Mouse (Mus musculus) brain, embryonic 18.5 days (tissue): Measurements from ENCODE around the gene Ttc9c.
"Not testable (repeated sequence)": the region's sequence is repeated elsewhere in the genome, so short reads cannot be mapped to it uniquely, and the experiment has no call there.

Experiments
- DNase-seq: peaks from one replicate; pipeline ENCODE4 v3.0.0-alpha.2; 2012; ENCODE audit warnings: low read depth, low spot score

Ttc9c gene

DNA sequence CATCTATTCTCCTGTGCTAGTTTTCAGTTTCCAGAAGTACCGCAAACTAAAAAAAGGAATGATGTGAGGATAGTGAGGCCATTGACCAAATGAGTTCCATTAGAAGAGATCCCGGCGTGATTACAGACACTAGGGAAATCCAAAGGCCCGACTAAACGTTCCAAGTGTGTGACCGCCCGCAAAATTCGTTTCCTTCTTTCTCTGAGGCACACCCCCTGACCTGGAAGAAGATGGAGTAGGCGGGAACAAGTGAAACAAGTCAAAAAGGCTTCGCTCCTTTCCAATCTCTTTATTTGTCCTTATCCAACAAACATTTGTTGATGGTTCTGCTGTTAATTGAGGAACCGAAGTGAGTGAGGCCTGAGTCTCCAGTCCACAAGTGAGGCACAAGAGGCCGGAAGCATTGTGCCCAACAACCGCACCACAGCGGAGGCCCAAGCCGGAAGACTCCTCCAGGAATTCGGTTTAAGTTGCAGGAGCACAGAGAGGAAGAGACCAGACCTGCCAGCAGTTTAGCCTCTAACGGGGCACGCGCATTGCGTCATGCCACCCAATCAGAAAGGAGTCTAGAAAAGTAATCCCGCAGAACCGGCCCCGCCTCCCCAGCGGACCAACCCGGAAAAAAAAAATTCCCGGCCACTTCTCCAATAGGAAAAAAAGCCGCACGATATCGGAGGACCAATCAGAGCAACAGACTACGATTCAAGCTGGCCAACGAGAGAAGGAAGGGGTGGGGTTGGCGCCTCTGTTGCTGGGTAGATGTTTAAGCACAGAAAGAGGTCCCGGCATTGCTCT lies at the start of gene Ttc9c:
TSS of gene Ttc9c (minus strand) at position 533 of the 795 bp plus-strand sequence.
- peak; percentile 99 for DNase-seq

GRCm38 (mm10) chr19:8864265-8864664 lies 45.1 kb upstream of the Ttc9c start:
- no peak for DNase-seq

DNA sequence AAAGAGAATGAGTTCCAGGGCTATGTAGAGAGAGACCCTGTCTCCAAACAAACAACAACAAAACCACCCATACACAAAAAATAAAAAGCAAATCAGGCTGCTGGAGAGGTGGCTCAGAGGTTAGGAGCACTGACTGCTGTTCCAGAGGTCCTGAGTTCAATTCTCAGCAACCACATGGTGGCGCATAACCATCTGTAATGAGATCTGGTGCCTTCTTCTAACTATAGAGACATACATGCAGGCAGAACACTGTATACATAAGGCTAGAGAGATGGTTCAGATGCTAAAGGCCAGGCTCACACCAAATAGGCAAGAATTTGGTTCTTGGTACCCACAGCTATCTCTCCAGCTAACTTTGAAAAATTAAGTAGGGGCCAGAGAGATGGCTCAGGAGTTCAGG lies 39.9 kb upstream of the Ttc9c start:
- no peak for DNase-seq

- no peak for DNase-seq
Measured at GRCm38 (mm10) chr19:8857689-8858088, 38.6 kb upstream of the Ttc9c start.

DNA sequence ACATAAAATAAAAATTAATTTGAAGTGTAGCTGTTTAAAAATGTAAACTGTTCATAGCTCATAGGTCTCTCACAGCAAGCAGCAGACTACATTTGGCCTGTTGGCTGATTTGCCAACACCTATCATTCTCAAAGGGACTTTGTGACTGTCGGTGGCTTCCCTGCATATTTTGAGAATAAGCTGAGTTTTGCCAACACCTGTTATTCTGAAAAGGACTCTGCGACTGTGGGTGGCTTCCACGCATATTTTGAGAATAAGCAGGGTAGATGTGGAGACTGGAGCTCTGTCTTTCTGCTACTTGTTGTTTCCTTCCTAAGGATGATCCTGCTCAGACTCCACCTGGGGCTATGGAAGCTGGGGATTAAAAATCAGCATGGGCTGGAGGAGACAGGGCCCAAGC lies 34.0 kb upstream of the Ttc9c start:
- DNase-seq: no peak

GRCm38 (mm10) chr19:8852236-8852928 lies 33.2 kb upstream of the Ttc9c start:
- no peak for DNase-seq

- DNase-seq: no peak
Measured at GRCm38 (mm10) chr19:8851639-8852038, 32.5 kb upstream of the Ttc9c start.

DNA sequence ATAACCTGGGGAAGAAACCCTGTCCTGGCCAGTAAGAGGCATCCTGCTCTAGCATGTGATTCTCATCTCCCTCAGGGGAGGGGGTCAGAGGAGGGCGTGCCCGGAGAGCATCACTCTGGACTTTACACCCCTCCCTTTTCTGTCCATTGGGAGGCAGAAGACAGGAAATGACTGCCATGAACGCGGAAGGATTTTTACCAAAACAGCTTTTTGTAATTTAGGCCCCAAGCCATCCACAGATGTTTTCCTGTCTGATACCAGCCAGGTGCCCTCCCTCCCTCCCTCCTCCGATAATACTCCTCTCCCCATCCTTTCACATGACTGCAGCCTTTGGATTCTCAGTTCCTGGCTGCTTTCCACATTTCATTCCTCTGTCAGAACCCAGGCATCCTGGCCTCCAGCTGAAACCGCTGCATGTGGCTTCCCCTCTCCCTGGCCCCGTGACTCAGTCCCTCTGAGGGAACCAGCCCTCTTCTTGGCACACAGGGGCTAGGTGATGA lies 31.3 kb upstream of the Ttc9c start, which contains the start of gene Lrrn4cl:
TSS of gene Lrrn4cl (plus strand) at position 367 of the 500 bp plus-strand sequence.
- DNase-seq: no peak

DNA sequence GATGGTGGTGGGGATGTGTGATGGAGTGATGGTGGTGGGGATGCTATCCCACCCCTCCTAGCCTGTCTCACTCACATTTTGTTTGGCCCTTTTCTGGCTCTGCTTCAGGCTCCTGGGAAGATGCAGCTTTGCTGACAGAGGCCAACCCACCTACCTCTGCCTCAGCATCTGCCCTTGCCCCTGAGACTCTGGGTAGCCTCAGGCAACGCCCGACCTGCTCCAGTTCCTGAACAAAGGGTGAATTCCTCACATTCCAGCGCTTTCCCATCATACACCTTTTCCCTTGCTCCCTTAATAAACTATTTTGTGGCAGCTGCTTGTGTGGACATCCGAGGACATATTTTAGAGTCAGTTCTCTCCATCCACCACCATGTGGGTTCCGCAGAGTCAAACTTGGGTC lies 29.2 kb upstream of the Ttc9c start:
- no peak for DNase-seq

- DNase-seq: no peak
Measured at GRCm38 (mm10) chr19:8844371-8845129, 25.4 kb upstream of the Ttc9c start.

DNA sequence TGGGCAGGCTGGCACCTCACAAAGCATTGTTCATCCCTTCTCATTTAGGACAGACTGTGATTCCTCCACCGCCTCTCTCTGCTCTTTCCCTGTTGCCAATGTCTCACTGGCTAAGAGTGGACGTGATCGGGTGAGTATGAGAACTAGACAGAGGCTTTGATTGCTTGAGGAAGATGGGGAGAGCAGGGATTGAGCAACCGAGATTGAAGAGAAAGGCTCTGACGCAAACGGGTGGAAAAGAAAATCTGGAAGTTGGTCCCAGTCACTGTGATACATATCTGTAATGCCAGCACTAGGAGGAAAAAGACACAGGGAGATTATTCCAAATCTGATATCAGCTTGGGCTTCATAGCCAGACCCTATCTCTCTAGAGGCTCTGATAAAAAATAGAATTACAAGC lies 23.8 kb upstream of the Ttc9c start:
- no peak for DNase-seq

DNA sequence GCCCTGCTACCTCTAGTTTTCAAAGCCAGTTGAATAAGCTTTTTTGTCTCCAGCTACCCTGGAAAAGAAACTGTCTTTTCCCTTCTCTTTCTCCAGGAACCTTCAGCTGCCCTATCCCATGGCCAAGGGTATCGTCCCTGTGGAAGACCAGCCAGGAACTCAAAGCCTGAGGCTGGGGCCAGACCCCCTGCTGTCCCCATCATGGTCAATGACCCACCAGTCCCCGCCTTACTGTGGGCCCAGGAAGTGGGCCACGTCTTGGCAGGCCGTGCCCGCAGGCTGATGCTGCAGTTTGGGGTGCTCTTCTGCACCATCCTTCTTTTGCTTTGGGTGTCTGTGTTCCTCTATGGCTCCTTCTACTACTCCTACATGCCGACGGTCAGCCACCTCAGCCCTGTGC lies 21.9 kb upstream of the Ttc9c start:
- DNase-seq: no peak

DNA sequence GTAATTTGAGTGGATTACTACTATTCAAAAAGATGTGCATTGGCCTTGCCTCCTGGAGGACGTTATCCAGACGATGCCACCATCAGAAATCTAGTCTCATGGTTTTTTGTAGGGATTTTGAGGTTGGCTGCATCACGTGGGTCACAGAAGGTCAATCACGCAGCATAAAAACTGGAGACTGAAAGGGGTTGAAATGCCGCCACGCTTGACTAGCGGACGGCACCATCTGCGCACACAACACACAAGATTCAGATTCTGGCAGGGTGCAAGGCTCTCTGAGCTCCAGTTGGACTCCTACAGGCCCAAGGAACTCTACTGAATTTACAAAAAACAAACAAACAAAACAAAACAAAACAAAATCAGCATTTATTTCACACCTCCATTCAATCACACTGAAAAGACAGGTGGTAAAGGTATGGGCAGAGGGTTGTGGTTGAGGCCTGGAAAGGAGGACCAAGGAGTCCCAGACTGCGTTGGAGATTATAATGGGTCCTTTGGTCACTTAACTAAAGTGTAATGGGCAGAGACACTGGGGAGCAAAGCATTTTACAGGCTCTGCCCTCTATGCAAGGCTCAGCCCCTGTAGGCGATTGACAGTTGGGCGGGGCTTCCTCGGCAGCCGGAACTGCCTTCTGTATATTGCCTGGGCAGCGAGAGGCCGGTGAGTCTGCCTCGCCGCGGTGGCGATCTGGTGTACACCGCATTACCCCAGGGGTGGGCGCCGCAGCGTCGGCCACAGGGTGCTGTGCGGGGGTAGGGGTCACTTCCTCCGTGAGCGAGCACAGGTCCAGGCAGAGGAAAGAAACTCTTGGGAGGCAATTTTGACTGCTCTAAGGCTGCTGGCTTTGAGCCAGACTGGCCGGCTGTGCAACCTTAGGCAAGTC lies 21.0 kb upstream of the Ttc9c start:
- no peak for DNase-seq

GRCm38 (mm10) chr19:8839103-8839907 lies 20.2 kb upstream of the Ttc9c start, which contains the start of gene Gng3:
Gene Gng3 (minus strand): TSS chr19:8839194.
- DNase-seq: peak; percentile 82

DNA sequence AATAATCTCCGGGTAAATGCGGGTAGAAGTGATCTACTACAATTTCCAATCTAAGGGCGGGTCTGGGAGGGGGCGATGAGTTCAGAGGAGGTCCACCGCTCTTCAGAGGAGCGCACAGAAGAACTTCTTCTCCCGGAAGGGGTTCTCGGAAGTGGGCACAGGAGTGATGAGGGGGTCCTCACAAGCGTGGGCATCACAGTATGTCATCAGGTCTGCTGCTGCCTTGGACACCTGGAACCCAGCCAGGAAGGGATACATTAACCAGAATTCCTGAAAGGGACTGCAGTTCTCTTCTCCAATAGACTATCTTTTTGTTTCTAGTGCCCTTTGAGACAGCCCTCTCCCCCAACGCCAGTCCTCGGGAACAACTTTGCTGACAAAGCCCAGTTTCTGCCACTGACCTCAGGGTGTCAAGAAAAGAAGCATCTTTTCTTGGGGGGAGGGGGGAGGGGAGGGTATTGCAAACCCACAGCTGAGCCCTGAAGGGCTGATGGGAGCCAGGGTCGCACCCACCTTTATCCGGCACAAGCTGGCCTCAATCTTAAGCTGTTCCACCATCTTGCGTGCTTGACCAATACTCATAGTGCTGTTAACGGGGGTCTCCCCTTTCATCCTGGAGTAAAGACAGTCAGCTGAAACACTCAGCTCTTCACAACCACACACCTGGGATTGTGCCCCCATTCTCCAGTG lies 19.1 kb upstream of the Ttc9c start:
- no peak for DNase-seq

GRCm38 (mm10) chr19:8837251-8837791 lies 18.2 kb upstream of the Ttc9c start, which contains the start of gene Bscl2:
Gene Bscl2 (plus strand): TSS chr19:8837467.
- DNase-seq: peak; percentile 77

DNA sequence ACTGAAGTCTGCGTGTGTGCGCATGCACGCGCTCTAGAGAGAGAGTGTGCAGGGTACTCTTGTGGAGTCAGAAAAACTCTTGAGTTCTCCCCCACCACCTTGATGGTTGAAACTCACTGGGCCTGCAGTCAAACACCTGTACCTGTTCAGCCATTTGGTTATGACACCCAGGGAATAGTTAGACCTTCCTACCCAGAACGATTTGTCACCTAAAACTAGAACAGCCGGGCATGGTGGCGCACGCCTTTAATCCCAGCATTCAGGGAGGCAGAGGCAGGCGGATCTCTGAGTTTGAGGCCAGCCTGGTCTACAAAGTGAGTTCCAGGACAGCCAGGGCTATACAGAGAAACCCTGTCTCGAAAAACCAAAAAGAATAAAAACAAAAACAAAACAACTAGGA lies 17.2 kb upstream of the Ttc9c start:
- not testable (repeated sequence) for DNase-seq

DNA sequence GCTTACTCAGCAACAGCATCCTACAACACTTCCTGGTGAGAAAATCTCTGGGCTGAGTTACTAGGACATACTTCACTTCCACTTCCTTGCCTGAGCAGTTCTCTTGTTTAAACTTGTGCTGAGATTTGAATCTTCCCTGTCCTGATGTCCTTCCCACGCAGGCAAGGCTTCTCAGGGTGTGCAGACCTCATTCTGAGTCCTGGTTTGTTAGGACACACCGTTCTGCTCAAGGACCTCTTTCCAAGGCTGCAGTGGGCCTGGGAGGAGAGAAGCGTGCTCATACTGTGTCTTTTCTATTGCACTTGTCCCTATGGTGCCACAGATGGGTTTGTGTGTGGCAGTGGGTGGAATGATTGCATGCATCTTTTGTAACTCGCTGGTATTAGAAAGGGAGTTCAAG lies 13.8 kb upstream of the Ttc9c start:
- no peak for DNase-seq

DNA sequence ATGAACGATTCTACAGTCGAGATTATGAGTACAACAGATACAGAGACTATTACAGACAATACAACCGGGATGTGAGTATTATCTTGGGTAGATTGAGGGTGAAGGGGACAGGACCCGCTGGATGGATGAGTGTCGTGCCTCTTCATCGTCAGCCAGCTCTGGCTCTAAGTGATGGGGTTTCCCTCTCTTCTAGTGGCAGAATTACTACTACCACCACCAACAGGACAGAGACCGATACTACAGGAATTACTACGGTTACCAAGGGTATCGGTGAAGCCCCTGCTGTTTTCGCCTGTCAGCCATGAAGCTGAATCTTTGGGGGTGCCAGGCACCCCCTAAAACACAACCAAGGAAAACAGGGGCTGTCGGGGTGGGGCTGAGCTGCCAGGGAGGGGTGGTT lies 12.1 kb upstream of the Ttc9c start:
- no peak for DNase-seq
